Mouse (Mus musculus): Measurements from ENCODE around the gene Olfr661.
A peak's percentile ranks its signal among the peaks of the same experiment; 100 is the strongest.

Gene Olfr661

GRCm38 (mm10) chr7:104686201-104686600 is at the start of gene Olfr661:
Olfr661 (plus strand) TSS chr7:104686501.
- DNase-seq (ENCODE audit: low spot score in 2 of 2) = no peak

- peak in 1 of 2 experiments; percentile 39 for DNase-seq (ENCODE audit: low spot score in 2 of 2)
Observed at GRCm38 (mm10) chr7:104646841-104647482, 39.3 kb upstream of the Olfr661 start, which contains the start of gene Olfr658. Olfr658 (minus strand) TSS chr7:104647305.

GRCm38 (mm10) chr7:104666453-104666852 is 19.8 kb upstream of the Olfr661 start, which contains the start of gene Olfr659:
Olfr659 (plus strand) TSS chr7:104666753.
- no peak for DNase-seq (ENCODE audit: low spot score in 2 of 2)

Measured in spleen, postnatal 10 days (tissue).